Mouse (Mus musculus): ENCODE data around the gene Gm11634.

Gm11634 gene

DNA sequence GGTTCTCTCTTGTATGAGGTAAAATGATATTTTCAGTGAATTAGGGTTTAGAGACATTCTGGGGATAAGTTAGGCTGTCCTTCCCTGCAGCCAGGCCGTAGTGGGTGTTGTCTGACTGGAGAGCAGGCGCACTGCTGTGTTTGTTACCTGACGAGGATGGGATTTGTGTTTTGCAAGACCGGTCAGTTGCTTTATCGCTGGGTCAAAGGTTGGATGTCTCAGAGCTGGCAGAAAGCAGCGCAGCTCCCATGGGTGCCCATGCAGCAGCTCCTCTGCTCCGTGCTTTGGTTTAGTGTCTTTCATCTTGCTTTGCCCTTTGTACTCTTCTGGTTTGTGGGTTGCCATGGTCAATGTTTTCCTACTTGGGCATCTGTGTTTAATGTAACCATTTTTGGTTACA is 42.5 kb downstream of the Gm11634 start:
- DNase-seq: peak; percentile 89

DNA sequence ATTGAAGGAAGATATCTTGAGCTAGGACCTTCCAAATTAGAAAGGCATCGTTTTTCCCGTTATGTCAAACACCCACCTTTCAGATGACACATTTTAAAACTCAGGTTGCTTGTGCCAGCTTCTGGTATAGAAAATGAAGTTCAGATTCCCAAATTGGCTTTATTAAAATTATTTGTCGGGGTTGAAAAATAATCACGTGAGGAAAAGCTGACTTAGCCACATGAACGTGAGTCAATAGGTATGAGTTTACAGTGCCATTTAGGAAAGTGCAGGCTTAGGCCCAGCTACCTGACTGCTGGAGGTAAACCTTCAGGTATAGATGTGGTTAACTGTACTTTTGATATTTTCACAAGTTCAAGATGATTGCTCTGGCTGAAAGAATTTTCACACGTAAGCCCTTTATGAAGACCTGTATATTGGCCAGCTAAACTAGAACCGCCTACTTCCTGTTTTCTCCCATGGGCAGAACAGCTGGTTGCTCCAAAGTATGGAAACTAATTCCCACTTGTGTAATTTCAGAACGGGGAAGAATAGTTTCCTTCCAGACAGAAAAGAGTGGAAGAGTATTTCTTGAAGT is 45.6 kb downstream of the Gm11634 start:
- no peak for DNase-seq

DNA sequence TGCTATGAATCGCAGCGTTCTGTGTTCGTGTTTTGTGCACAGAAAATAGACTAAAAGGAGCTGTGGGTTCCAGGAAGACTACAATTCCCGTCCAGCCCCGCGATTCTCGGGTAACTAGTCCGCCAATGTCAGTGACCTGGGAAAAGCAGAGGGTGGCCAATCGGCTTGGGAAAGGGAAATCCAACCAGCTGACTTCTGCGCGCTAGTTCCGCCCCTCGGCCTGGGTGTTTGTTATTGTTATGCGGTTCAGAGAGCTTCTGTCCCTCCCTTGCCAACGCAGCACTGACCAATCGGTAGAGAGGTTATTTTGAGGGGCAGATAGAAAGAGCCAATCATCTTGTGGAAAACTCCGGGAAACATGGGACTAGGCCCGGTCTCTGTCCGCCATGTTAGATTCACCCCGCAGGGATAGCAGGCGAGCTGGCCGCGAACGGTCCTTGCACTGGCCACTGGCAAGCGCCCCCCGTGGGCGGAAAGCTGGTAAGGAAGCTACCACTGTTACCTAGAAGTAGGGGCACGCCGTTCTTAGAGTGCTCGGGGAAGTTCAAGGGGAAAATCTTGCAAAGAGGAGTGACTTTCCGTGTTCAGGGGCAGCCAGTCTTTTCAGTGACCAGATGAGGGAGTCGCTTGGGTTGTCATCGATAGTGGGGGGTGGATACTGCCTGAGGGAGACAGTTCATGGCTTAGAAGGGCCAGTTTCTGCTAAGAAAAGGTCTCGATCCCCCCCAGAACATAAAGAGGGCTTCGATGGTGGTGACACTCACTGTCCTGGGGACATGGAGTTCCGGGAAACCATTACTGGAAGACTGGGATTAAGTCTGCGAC is 46.4 kb downstream of the Gm11634 start:
- peak; percentile 100 for DNase-seq

DNA sequence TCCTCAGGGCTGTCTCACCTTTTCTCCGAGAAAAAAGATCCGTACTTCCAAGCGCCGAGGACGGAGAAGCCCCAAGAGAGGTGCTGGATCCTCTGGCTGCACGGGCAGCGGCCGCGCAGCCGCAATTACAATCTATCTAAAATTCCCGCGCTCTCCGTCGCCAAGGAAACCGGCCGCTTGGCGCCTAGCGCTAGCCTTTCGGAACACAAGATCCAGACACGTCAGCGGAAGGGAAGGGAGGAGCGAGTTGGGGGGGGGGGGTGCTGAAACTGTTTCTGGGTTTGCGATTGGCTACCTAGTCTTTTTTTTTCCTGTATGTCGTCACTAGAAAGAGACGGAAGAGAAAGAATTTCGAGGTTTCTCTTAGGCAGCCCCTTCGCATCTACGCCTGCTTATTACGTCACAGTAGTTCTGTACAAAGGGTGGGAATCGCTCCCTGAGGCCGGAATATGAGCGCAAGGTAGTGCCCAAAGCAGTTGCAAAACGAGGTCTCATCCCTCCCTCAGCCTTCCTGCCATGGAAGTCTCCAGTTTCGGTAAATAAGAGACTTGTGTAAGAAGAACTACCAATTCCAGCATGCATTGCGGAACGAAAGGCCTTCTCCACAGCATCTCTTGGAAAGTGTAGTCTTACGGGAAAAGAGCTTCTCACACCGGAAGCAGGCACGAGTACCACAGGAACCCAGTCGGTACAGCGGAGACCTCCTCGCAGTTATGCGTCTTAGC is 47.1 kb downstream of the Gm11634 start, which contains the start of the genes Brca1 and Nbr1:
TSS of gene Brca1 (minus strand) at position 205 of the 725 bp plus-strand sequence.
TSS of gene Nbr1 (plus strand) at position 399 of the 725 bp plus-strand sequence.
- peak; percentile 94 for DNase-seq

DNA sequence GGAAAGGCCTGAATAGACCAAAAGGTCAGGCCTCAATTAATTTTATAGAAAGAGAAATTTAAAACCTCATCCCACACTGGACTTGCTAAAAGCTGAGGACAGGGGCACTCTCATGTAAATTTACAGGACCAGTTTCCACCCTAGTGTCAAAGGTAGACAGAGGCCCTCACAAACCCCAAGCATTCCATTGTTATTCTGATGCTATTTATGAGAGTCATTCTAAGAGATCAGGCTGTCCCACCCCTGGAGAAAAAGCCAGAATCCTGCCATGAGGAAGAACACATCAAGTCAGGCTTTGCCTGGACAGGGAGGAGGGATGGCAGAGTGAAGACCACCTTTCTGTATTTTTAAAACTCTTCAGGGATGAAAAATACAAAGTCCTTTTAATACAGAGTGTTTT is 50.5 kb downstream of the Gm11634 start:
- DNase-seq: no peak

DNA sequence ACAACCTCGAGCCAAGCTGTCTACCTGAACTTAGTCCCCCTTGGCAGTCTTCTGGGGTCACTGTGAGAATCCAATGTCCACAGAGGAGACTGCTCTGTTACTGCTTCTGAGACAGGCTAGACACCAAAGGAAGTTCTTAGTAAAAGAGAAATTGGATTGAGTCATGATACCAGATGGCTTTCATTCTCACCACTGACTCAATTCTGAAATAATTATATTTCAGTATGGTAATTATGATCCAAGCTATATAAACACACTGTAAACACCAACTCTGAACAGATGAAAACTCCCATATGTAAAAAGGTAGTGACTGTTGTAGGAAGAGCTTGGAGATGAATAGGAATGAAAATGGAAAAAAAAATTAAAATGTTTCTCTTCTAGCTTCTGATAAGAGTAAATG is 54.9 kb downstream of the Gm11634 start:
- DNase-seq: no peak

Data from kidney, adult 11 months (tissue).